Mouse (Mus musculus): Measurements from ENCODE around the gene Mief2. TPM values are rescaled to one million over a fixed set of nuclear protein-coding genes. Genes with fewer than 3 reads are reported as not detected.

The Mief2 gene
- total and polyA plus RNA-seq, 3 experiments: 13.4 to 14.6 TPM; not detected in 1

GRCm38 (mm10) chr11:60711218-60711617, 17.0 kb upstream of the Mief2 start:
- no peak overlapping the region for H3K9ac ChIP-seq (ENCODE audit: control insufficient read depth, low read depth, low read length, poor library complexity, severe bottlenecking)
- no peak for DNase-seq (ENCODE audit: low read depth, low spot score)
- H3K27ac ChIP-seq (ENCODE audit: control insufficient read depth, low read depth, low read length): no peak overlapping the region
- H3K79me2 ChIP-seq (ENCODE audit: control insufficient read depth, insufficient read depth, low read length, poor library complexity): no peaks in the 10 kb centered on the region
- H3K9me3 ChIP-seq (replicated peaks; ENCODE audit: insufficient read depth, low read length): no peaks in the 10 kb centered on the region
- no peaks in the 10 kb centered on the region for H3K4me1 ChIP-seq (ENCODE audit: control insufficient read depth in 1 of 2, insufficient read depth in 2 of 2, low read length in 2 of 2)
- no peak overlapping the region for H3K4me3 ChIP-seq (ENCODE audit: control insufficient read depth in 1 of 2, insufficient read depth in 1 of 2, low read depth in 2 of 2, low read length in 2 of 2)
- TF ChIP-seq GABPA (IDR thresholded peaks at IDR 0.05; ENCODE audit: low read depth, low read length) (no peak), POLR2AphosphoS5 (IDR thresholded peaks at IDR 0.05; ENCODE audit: borderline replicate concordance, low read depth, low read length) (no peak), NRF1 (IDR thresholded peaks at IDR 0.05; ENCODE audit: insufficient read depth, low read depth, low read length, poor library complexity, severe bottlenecking) (no peak)
- no peaks in the 10 kb centered on the region for H3K27me3 ChIP-seq (ENCODE audit: control insufficient read depth in 1 of 2, insufficient read depth in 2 of 2, low read length in 2 of 2)
- peaks cover 0 to 3% of the 10 kb centered on the region in 2 experiments; a peak in 1 of 4 replicates for H3K36me3 ChIP-seq (ENCODE audit: control insufficient read depth in 1 of 2, insufficient read depth in 2 of 2, low read length in 2 of 2)

DNA sequence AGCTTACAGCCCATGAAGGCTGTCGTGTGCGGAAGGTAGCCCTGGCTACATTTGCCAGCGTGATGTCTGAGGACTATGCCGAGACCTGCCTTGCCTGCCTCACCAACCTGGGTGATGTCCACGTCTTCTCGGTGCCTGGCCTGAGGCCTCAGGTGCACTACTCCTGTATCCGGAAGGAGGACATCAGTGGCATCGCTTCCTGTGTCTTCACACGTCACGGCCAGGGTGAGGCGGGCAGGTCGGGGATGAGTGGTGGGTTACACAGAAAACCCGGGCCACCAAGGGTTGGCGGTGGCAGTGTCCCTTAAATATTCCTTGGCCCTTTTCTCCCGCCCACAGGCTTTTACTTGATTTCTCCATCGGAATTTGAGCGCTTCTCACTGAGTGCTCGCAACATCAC, 16.2 kb upstream of the Mief2 start:
- Histone ChIP-seq H3K4me3 (ENCODE audit: control insufficient read depth in 1 of 2, insufficient read depth in 1 of 2, low read depth in 2 of 2, low read length in 2 of 2) (no peak overlapping the region), H3K27me3 (ENCODE audit: control insufficient read depth in 1 of 2, insufficient read depth in 2 of 2, low read length in 2 of 2) (no peaks in the 10 kb centered on the region), H3K4me1 (ENCODE audit: control insufficient read depth in 1 of 2, insufficient read depth in 2 of 2, low read length in 2 of 2) (no peaks in the 10 kb centered on the region), H3K9ac (ENCODE audit: control insufficient read depth, low read depth, low read length, poor library complexity, severe bottlenecking) (no peak overlapping the region), H3K36me3 (ENCODE audit: control insufficient read depth in 1 of 2, insufficient read depth in 2 of 2, low read length in 2 of 2) (peaks cover 0 to 3% of the 10 kb centered on the region in 2 experiments; a peak in 1 of 4 replicates), H3K27ac (ENCODE audit: control insufficient read depth, low read depth, low read length) (no peak overlapping the region), H3K9me3 (replicated peaks; ENCODE audit: insufficient read depth, low read length) (no peaks in the 10 kb centered on the region), H3K79me2 (ENCODE audit: control insufficient read depth, insufficient read depth, low read length, poor library complexity) (no peaks in the 10 kb centered on the region)
- no peak for DNase-seq (ENCODE audit: low read depth, low spot score)
- TF ChIP-seq EP300 (IDR thresholded peaks at IDR 0.05; ENCODE audit: low read depth in 1 of 2, low read length in 2 of 2) (no peak), MXI1 (IDR thresholded peaks at IDR 0.05; ENCODE audit: low read depth, low read length) (no peak), POLR2AphosphoS5 (IDR thresholded peaks at IDR 0.05; ENCODE audit: borderline replicate concordance, low read depth, low read length) (no peak; the same call in 1 of the 2 replicates), TBP (IDR thresholded peaks at IDR 0.05; ENCODE audit: low read depth, low read length) (no peak), MAFK (IDR thresholded peaks at IDR 0.05; ENCODE audit: borderline replicate concordance, low read depth, low read length) (no peak), KAT2A (conservative IDR thresholded peaks at IDR 0.05; ENCODE audit: low read depth, low read length) (no peak), CHD1 (IDR thresholded peaks at IDR 0.05; ENCODE audit: low read depth, low read length) (no peak), GATA1 (IDR thresholded peaks at IDR 0.05; ENCODE audit: low read depth, low read length) (no peak), POLR2A (IDR thresholded peaks at IDR 0.05; ENCODE audit: control insufficient read depth in 1 of 2, insufficient read depth in 1 of 2, low read depth in 1 of 2, low read length in 2 of 2, poor library complexity in 1 of 2) (no peak), USF1 (IDR thresholded peaks at IDR 0.05; ENCODE audit: low read depth, low read length) (no peak), HCFC1 (IDR thresholded peaks at IDR 0.05; ENCODE audit: low read depth, low read length) (no peak), MEF2A (IDR thresholded peaks at IDR 0.05; ENCODE audit: extremely low read depth, insufficient replicate concordance, low read depth, low read length, poor library complexity, severe bottlenecking) (no peak)

Measured in MEL (cell line).